24 mouse cellular contexts compared by ENCODE assay signal in genomic region chr2:179913349-179913748, GRCm38 (mm10).
DNase-seq lines count a peak whose midpoint lies in the region; ATAC-seq lines count a peak whose summit lies in the region.
"Had no signal": no experiment of that assay in that cellular context is flagged by ENCODE, and none has a peak within 500 bp of the region (broad histone marks: within the 10 kb centered on the region; RNA-seq: fewer than 3 reads in every experiment).

No protein-coding gene starts in this region.

- H3K36me3 ChIP-seq in hindbrain, embryonic 11.5 days (ENCODE audit: control insufficient read depth, insufficient read depth, low read length): peaks cover 4% of the 10 kb centered on the region; the same call in 1 of the 2 replicates
- peaks cover 48% of the 10 kb centered on the region for H3K36me3 ChIP-seq in hindbrain, embryonic 14.5 days (replicated peaks; ENCODE audit: control insufficient read depth, insufficient read depth)
- H3K36me3 ChIP-seq in midbrain, embryonic 12.5 days: peaks cover 65% of the 10 kb centered on the region
- peaks cover 15% of the 10 kb centered on the region; the same call in 1 of the 2 replicates for H3K36me3 ChIP-seq in midbrain, embryonic 15.5 days (replicated peaks)
- H3K36me3 ChIP-seq in midbrain, embryonic 13.5 days: peaks cover 63% of the 10 kb centered on the region

- H3K9ac ChIP-seq in hindbrain, embryonic 11.5 days (ENCODE audit: low read depth, low read length): no peak overlapping the region
- no peak overlapping the region for H3K9ac ChIP-seq in hindbrain, embryonic 14.5 days
- H3K9ac ChIP-seq in midbrain, embryonic 12.5 days (replicated peaks): no peak overlapping the region
- no peak overlapping the region for H3K9ac ChIP-seq in midbrain, embryonic 15.5 days
- no peak overlapping the region for H3K9ac ChIP-seq in midbrain, embryonic 13.5 days (replicated peaks)
- H3K9ac ChIP-seq: liver, embryonic 12.5 days; liver, postnatal 0 days had no signal

- intact Hi-C loops in gastrocnemius, postnatal 36 days (cut with DNase I): loop anchor here (10.0 kb wide), 1 partner anchor 331 kb away; no protein-coding TSS in a partner anchor

- peak overlapping the region; percentile 48; the same call in 1 of the 2 replicates for H3K27ac ChIP-seq in hindbrain, embryonic 11.5 days (ENCODE audit: low read depth, low read length)
- no peak overlapping the region for H3K27ac ChIP-seq in hindbrain, embryonic 14.5 days
- H3K27ac ChIP-seq in midbrain, embryonic 12.5 days (replicated peaks): peak overlapping the region; percentile 43; the same call in 1 of the 2 replicates
- no peak overlapping the region for H3K27ac ChIP-seq in midbrain, embryonic 15.5 days
- H3K27ac ChIP-seq in midbrain, embryonic 13.5 days: 0 out of 2 replicates have a peak overlapping the region, but pooled peaks have one; percentile 9
- H3K27ac ChIP-seq: layer of hippocampus, adult 2 months; left cerebral cortex, adult 2 months; liver, embryonic 12.5 days had no signal

- H3K4me2 ChIP-seq in hindbrain, embryonic 11.5 days (replicated peaks; ENCODE audit: low read depth, low read length): no peak overlapping the region
- no peak overlapping the region for H3K4me2 ChIP-seq in hindbrain, embryonic 14.5 days (replicated peaks)
- H3K4me2 ChIP-seq in midbrain, embryonic 12.5 days (replicated peaks): no peak overlapping the region
- H3K4me2 ChIP-seq in midbrain, embryonic 15.5 days: no peak overlapping the region
- no peak overlapping the region for H3K4me2 ChIP-seq in midbrain, embryonic 13.5 days (replicated peaks)
- H3K4me2 ChIP-seq: heart, embryonic 11.5 days; liver, embryonic 12.5 days had no signal

- H3K9me3 ChIP-seq in hindbrain, embryonic 11.5 days (ENCODE audit: control insufficient read depth, low read length): no peaks in the 10 kb centered on the region
- no peaks in the 10 kb centered on the region for H3K9me3 ChIP-seq in hindbrain, embryonic 14.5 days (ENCODE audit: control insufficient read depth, low read length)
- H3K9me3 ChIP-seq in midbrain, embryonic 12.5 days: no peaks in the 10 kb centered on the region
- H3K9me3 ChIP-seq in midbrain, embryonic 15.5 days: no peaks in the 10 kb centered on the region
- H3K9me3 ChIP-seq in midbrain, embryonic 13.5 days: no peaks in the 10 kb centered on the region
- H3K9me3 ChIP-seq: liver, embryonic 12.5 days had no signal

- no peaks in the 10 kb centered on the region for H3K27me3 ChIP-seq in hindbrain, embryonic 11.5 days (ENCODE audit: control insufficient read depth, insufficient read depth, low read length)
- no peaks in the 10 kb centered on the region for H3K27me3 ChIP-seq in hindbrain, embryonic 14.5 days (ENCODE audit: control insufficient read depth, insufficient read depth, low read length)
- no peaks in the 10 kb centered on the region for H3K27me3 ChIP-seq in midbrain, embryonic 12.5 days
- H3K27me3 ChIP-seq in midbrain, embryonic 15.5 days (replicated peaks): no peaks in the 10 kb centered on the region
- H3K27me3 ChIP-seq in midbrain, embryonic 13.5 days: no peaks in the 10 kb centered on the region
- H3K27me3 ChIP-seq: liver, embryonic 12.5 days; Patski had no signal

- 51% methylated on average over 15 of the region's 15 CpGs for WGBS in hindbrain, embryonic 11.5 days
- 27% methylated on average over 15 of the region's 15 CpGs for WGBS in hindbrain, embryonic 14.5 days
- WGBS in midbrain, embryonic 12.5 days: 63% methylated on average over 15 of the region's 15 CpGs
- WGBS in midbrain, embryonic 15.5 days: 49% methylated on average over 15 of the region's 15 CpGs
- 46% methylated on average over 15 of the region's 15 CpGs for WGBS in midbrain, embryonic 13.5 days

- no peak overlapping the region for H3K4me3 ChIP-seq in hindbrain, embryonic 11.5 days (ENCODE audit: low read depth, low read length)
- H3K4me3 ChIP-seq in hindbrain, embryonic 14.5 days (replicated peaks; ENCODE audit: low read length): no peak overlapping the region
- H3K4me3 ChIP-seq in midbrain, embryonic 12.5 days: no peak overlapping the region
- H3K4me3 ChIP-seq in midbrain, embryonic 15.5 days: no peak overlapping the region
- H3K4me3 ChIP-seq in midbrain, embryonic 13.5 days (replicated peaks): no peak overlapping the region
- H3K4me3 ChIP-seq: layer of hippocampus, adult 2 months; left cerebral cortex, adult 2 months; liver, embryonic 12.5 days had no signal

- peak; percentile 60; the same call in 1 of the 2 replicates for ATAC-seq in hindbrain, embryonic 11.5 days (ENCODE audit: low FRiP score)
- no peak for ATAC-seq in hindbrain, embryonic 14.5 days (ENCODE audit: low FRiP score)
- peak; percentile 58 for ATAC-seq in midbrain, embryonic 12.5 days (ENCODE audit: low FRiP score, low read depth)
- ATAC-seq in midbrain, embryonic 15.5 days (replicated peaks): no peak
- peak; percentile 46; the same call in 1 of the 2 replicates for ATAC-seq in midbrain, embryonic 13.5 days
- ATAC-seq: forebrain, embryonic 14.5 days; intestine, postnatal 0 days; liver, embryonic 12.5 days; liver, postnatal 0 days had no signal

- no peak for DNase-seq in hindbrain, embryonic 11.5 days (ENCODE audit: low spot score)
- no peak for DNase-seq in hindbrain, embryonic 14.5 days (ENCODE audit: low spot score)
- no peak for DNase-seq in gastrocnemius, postnatal 36 days
- DNase-seq in thymus, postnatal 4 days: no peak
- DNase-seq: adrenal gland, postnatal 10 days; cerebellum, adult 8-10 months; gastrocnemius, postnatal 25 days; heart, adult 18-20 months; heart, postnatal 36 days; kidney, postnatal 25 days; liver, postnatal 0 days; lung, postnatal 36 days; retina, postnatal 1 day; right cerebral cortex, postnatal 14 days had no signal

- 0 out of 2 replicates have a peak, but pooled peaks cover 5% of the 10 kb centered on the region for H3K4me1 ChIP-seq in hindbrain, embryonic 11.5 days (replicated peaks; ENCODE audit: control insufficient read depth, insufficient read depth, low read length)
- H3K4me1 ChIP-seq in hindbrain, embryonic 14.5 days (replicated peaks; ENCODE audit: control insufficient read depth, insufficient read depth, low read length): no peaks in the 10 kb centered on the region
- peaks cover 16% of the 10 kb centered on the region for H3K4me1 ChIP-seq in midbrain, embryonic 12.5 days
- no peaks in the 10 kb centered on the region for H3K4me1 ChIP-seq in midbrain, embryonic 15.5 days
- H3K4me1 ChIP-seq in midbrain, embryonic 13.5 days (replicated peaks): peaks cover 11% of the 10 kb centered on the region
- H3K4me1 ChIP-seq: liver, embryonic 12.5 days had no signal

Comparison
In these comparisons a context has a peak if more than half of its experiments do, and no peak if none do; other contexts are left out.
1. ATAC-seq: peak in hindbrain, embryonic 11.5 days (single experiment), midbrain, embryonic 12.5 days (single experiment) and midbrain, embryonic 13.5 days (single experiment); none in hindbrain, embryonic 14.5 days (single experiment) and midbrain, embryonic 15.5 days (single experiment).
2. H3K27ac ChIP-seq: peak in hindbrain, embryonic 11.5 days (single experiment), midbrain, embryonic 12.5 days (single experiment) and midbrain, embryonic 13.5 days (single experiment); none in hindbrain, embryonic 14.5 days (single experiment) and midbrain, embryonic 15.5 days (single experiment).